Mouse (Mus musculus) CH12.LX (cell line): Measurements from ENCODE around the gene Oxa1l. TPM values are rescaled to one million over a fixed set of nuclear protein-coding genes. Genes with fewer than 3 reads are reported as not detected.

Experiments
- DNase-seq: peaks from one replicate; pipeline ENCODE4 v3.0.0-alpha.2; 2013; ENCODE audit errors: extremely low read depth
- H3K27ac ChIP-seq: 2 replicates; pipeline ENCODE4 v1.5.1; 2012; ENCODE audit warnings: low read depth, mild to moderate bottlenecking, control low read depth, moderate library complexity; ENCODE audit not compliant: insufficient read depth
- H3K27me3 ChIP-seq: replicated peaks from 2 replicates; pipeline ENCODE3; 2012; ENCODE audit warnings: inconsistent platforms
- H3K36me3 ChIP-seq, 2 experiments: replicated peaks in 1 of 2; 2 replicates each; pipeline versions ENCODE3 to v1.6.1; 2012; ENCODE audit warnings: inconsistent platforms in 1 of 2, low read length in 1 of 2, mild to moderate bottlenecking in 1 of 2, mixed read lengths in 1 of 2, moderate library complexity in 1 of 2; ENCODE audit not compliant: control insufficient read depth in 1 of 2, insufficient read depth in 1 of 2
- H3K4me1 ChIP-seq, 2 experiments: 2 replicates each; pipeline ENCODE4 v1.6.1; 2012; ENCODE audit warnings: inconsistent platforms in 1 of 2, moderate library complexity in 1 of 2; ENCODE audit not compliant: insufficient read depth in 2 of 2, control insufficient read depth in 1 of 2
- H3K4me2 ChIP-seq: 2 replicates; pipeline ENCODE4 v1.6.1; 2012; ENCODE audit warnings: low read depth, mild to moderate bottlenecking, control low read depth; ENCODE audit not compliant: poor library complexity, insufficient read depth, severe bottlenecking
- H3K4me3 ChIP-seq, 3 experiments: fragments of 150-350 bp in 1 of 3; sonication (generic) in 1 of 3; replicated peaks in 1 of 3; 2 replicates each; pipeline versions ENCODE3 to v1.5.1; 2011 to 2012; ENCODE audit warnings: low read depth in 2 of 3, low read length in 2 of 3, mild to moderate bottlenecking in 2 of 3, moderate library complexity in 2 of 3, control low read depth in 1 of 3, improper control_type of control experiment in 1 of 3, inconsistent platforms in 1 of 3, mixed read lengths in 1 of 3; ENCODE audit not compliant: poor library complexity in 1 of 3
- H3K79me2 ChIP-seq: replicated peaks from 2 replicates; pipeline ENCODE4 v1.6.1; 2012; ENCODE audit warnings: mild to moderate bottlenecking, moderate library complexity; ENCODE audit not compliant: control insufficient read depth, poor library complexity, insufficient read depth, severe bottlenecking; ENCODE audit errors: extremely low read depth
- H3K9ac ChIP-seq: 2 replicates; pipeline ENCODE4 v1.6.1; 2012; ENCODE audit warnings: low read depth, mild to moderate bottlenecking, control low read depth, moderate library complexity; ENCODE audit not compliant: insufficient read depth
- H3K9me3 ChIP-seq: replicated peaks from 2 replicates; pipeline ENCODE3; 2012; ENCODE audit warnings: low read length, inconsistent platforms, mixed read lengths
- BHLHE40 ChIP-seq: IDR thresholded peaks from 2 replicates; pipeline ENCODE4 v1.6.1; 2011; ENCODE audit warnings: mild to moderate bottlenecking, low read depth, low read length, improper control_type of control experiment
- ETS1 ChIP-seq: conservative IDR thresholded peaks from 2 replicates; pipeline ENCODE4 v1.6.1; 2012; ENCODE audit warnings: low read depth, mild to moderate bottlenecking, inconsistent platforms, low read length, improper control_type of control experiment, moderate library complexity
- KAT2A ChIP-seq: IDR thresholded peaks from 2 replicates; pipeline ENCODE4 v1.6.1; 2012; ENCODE audit warnings: low read length, improper control_type of control experiment, inconsistent platforms; ENCODE audit not compliant: insufficient replicate concordance
- MAFK ChIP-seq: IDR thresholded peaks from 2 replicates; pipeline ENCODE4 v1.6.1; 2011; ENCODE audit warnings: low read length, improper control_type of control experiment; ENCODE audit not compliant: insufficient replicate concordance
- MAZ ChIP-seq: IDR thresholded peaks from 2 replicates; pipeline ENCODE4 v1.6.1; 2012; ENCODE audit warnings: low read depth, mild to moderate bottlenecking, inconsistent platforms, low read length, improper control_type of control experiment, moderate library complexity
- MEF2A ChIP-seq: IDR thresholded peaks from 2 replicates; pipeline ENCODE4 v1.6.1; 2014; ENCODE audit warnings: low read depth, mild to moderate bottlenecking, inconsistent platforms, low read length, improper control_type of control experiment, borderline replicate concordance
- PAX5 ChIP-seq: IDR thresholded peaks from 2 replicates; pipeline ENCODE4 v1.6.1; 2012; ENCODE audit warnings: low read length, inconsistent platforms, mixed read lengths
- POLR2AphosphoS2 ChIP-seq: IDR thresholded peaks from 2 replicates; pipeline ENCODE4 v1.6.1; 2011; ENCODE audit warnings: low read depth, low read length, improper control_type of control experiment
- SIN3A ChIP-seq: IDR thresholded peaks from 2 replicates; pipeline ENCODE4 v1.6.1; 2012; ENCODE audit warnings: low read length, improper control_type of control experiment, inconsistent platforms
- TBP ChIP-seq: conservative IDR thresholded peaks from 2 replicates; pipeline ENCODE4 v1.6.1; 2011; ENCODE audit warnings: low read depth, low read length, improper control_type of control experiment
- TCF12 ChIP-seq: IDR thresholded peaks from 2 replicates; pipeline ENCODE4 v1.6.1; 2014; ENCODE audit warnings: low read depth, mild to moderate bottlenecking, inconsistent platforms, low read length, improper control_type of control experiment
- ZC3H11A ChIP-seq: IDR thresholded peaks from 2 replicates; pipeline ENCODE4 v1.6.1; 2012; ENCODE audit warnings: low read depth, mild to moderate bottlenecking, inconsistent platforms, low read length, improper control_type of control experiment
- ZMIZ1 ChIP-seq: IDR thresholded peaks from 2 replicates; pipeline ENCODE4 v1.6.1; 2012; ENCODE audit warnings: low read depth, mild to moderate bottlenecking, inconsistent platforms, low read length, improper control_type of control experiment
- ZNF384 ChIP-seq: IDR thresholded peaks from 2 replicates; pipeline ENCODE4 v1.6.1; 2012; ENCODE audit warnings: low read depth, low read length, improper control_type of control experiment, inconsistent platforms
- dilution Hi-C: fragments of 300-500 bp; cut with MboI; formaldehyde crosslinking; loops from 2 replicates; pipeline ENCODE4 v1.14.3; 2020; ENCODE audit warnings: low sequenced_read_pairs; ENCODE audit not compliant: extremely low pct_unique_long_range_greater_than_20kb, extremely low pct_ligation_motif_present
- in situ Hi-C: fragments of 300-500 bp; cut with MboI; formaldehyde crosslinking; loops from 3 replicates; pipeline ENCODE4 v1.14.3; 2019; ENCODE audit warnings: low sequenced_read_pairs, low pct_ligation_motif_present, low pct_unique_long_range_greater_than_20kb, mixed read lengths
- polyA plus RNA-seq: library from polyadenylated mRNA; unstranded; fragments of >175 nt; gene quantifications from 2 replicates; pipeline ENCODE4 v1.2.1, GENCODE M21; 2012; ENCODE audit warnings: low read depth; ENCODE audit not compliant: insufficient read length
- total RNA-seq, 2 experiments: library from RNA; depleted of rRNA; stranded (reverse); fragments of 300-350 nt in 1 of 2; fragments of >200 nt in 1 of 2; gene quantifications; 2 replicates each; pipeline ENCODE4 v1.2.3; 2012 to 2014

Gene Oxa1l
- total and polyA plus RNA-seq, 3 experiments, result 34.7 to 111 (median 38.8) TPM

DNA sequence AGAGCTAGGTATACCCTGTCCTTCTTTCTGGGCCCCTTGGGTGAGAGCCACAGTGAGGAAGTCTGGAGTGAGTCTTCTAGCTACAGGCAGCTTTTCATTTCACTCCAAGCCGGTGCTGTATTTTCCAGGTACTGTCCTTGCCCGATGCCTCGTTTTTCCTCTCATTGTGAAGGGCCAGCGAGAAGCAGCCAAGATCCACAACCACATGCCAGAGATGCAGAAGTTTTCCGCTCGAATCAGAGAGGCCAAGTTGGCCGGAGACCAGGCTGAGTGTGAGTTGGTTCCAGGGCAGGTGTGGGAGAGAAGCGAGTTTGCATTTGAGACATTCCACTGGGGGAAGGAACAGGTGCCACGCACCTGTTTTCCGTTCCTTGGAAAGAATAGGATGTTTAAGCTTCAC is 5.9 kb downstream of the Oxa1l start:
- dilution Hi-C loops (no loop called here), in situ Hi-C loops (loop anchor here (5.0 kb wide), 1 partner anchor 36 kb away; no protein-coding TSS in a partner anchor)

DNA sequence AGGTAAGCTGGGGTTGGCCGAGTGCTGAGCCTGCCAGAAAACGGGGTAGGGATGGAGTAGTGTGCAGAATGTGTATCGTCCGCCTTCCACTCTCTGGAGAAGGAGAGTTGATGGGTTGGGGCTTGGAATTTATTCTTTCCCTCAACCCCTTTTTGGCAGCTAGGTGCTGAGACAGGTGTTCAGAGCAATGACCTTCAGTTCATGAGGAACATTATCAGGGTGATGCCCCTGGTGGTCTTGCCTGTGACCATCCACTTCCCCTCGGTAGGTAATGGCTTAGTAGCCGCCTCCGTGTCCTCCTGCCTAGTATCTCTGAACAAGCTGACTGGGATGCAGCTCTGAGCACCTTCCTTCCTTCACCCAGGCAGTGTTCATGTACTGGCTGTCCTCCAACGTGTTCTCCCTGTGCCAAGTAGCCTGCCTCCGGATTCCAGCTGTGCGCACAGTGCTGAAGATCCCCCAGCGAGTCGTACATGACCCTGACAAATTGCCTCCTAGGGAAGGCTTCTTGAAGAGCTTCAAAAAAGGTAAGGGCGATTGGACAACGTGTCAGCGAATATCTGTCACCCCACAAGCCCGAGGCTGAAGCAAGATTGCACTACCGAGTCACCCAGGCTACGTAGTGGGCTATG is 6.9 kb downstream of the Oxa1l start:
- Histone ChIP-seq H3K9ac (no peak overlapping the region), H3K27ac (no peak overlapping the region), H3K4me2 (no peak overlapping the region)
- dilution Hi-C loops, result no loop called here
- TF ChIP-seq POLR2AphosphoS2 (peak; percentile 67; the same call in 1 of the 2 replicates), MAFK (no peak)
- TF ChIP-seq, all 38 proteins: peak for 1
- in situ Hi-C loops, result loop anchor here (5.0 kb wide), 1 partner anchor 35 kb away; no protein-coding TSS in a partner anchor
- no peak for DNase-seq
- Histone ChIP-seq H3K79me2 (peaks cover 5% of the 10 kb centered on the region; the same call in 1 of the 2 replicates), H3K9me3 (peaks cover 7% of the 10 kb centered on the region), H3K4me1 (peaks cover 0 to 12% of the 10 kb centered on the region in 2 experiments; a peak in 1 of 4 replicates), H3K27me3 (no peaks in the 10 kb centered on the region), H3K36me3 (peaks cover 71 to 87% of the 10 kb centered on the region in 2 experiments), H3K4me3 (no peak overlapping the region)

More for the DNA sequence above, 5.9 kb downstream of the Oxa1l start:
- TF ChIP-seq ZMIZ1, result no peak
- TF ChIP-seq ZNF384, result no peak
- TF ChIP-seq PAX5, result no peak
- TF ChIP-seq SIN3A, result no peak
- Histone ChIP-seq H3K4me1 (peaks cover 2 to 15% of the 10 kb centered on the region in 2 experiments; a peak in 1 of 4 replicates), H3K9ac (no peak overlapping the region), H3K4me3 (no peak overlapping the region), H3K4me2 (no peak overlapping the region), H3K36me3 (peaks cover 65 to 81% of the 10 kb centered on the region in 2 experiments), H3K27me3 (no peaks in the 10 kb centered on the region), H3K79me2 (peaks cover 14% of the 10 kb centered on the region), H3K9me3 (peaks cover 6% of the 10 kb centered on the region), H3K27ac (no peak overlapping the region)
- no peak for DNase-seq

DNA sequence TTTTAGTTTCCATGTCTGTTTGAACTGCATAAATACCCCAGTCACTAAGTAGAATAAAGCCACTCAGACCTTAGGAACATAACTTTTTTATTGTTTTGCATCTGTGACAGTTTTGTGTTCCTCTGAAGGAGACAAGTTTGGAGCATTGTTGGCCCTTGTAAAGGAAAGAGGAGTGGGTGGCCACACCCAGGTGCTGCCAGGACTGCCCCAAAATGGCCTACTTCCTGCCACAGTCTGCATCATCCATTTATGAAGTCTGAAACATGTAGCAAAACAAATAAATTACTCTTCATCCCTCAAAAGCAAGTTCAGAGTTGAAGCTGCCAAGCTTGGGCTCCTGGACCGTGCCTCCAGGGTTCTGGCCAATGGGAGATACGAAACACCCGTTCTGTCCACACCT is 8.7 kb downstream of the Oxa1l start:
- TF ChIP-seq BHLHE40 (no peak), MAZ (no peak), ETS1 (no peak), KAT2A (no peak), ZMIZ1 (no peak), TBP (no peak), MEF2A (no peak), ZC3H11A (no peak), TCF12 (no peak)
- Histone ChIP-seq H3K9ac (no peak overlapping the region), H3K4me3 (no peak overlapping the region), H3K4me2 (no peak overlapping the region), H3K27ac (no peak overlapping the region), H3K4me1 (peaks cover 0 to 3% of the 10 kb centered on the region in 2 experiments; a peak in 1 of 4 replicates), H3K27me3 (no peaks in the 10 kb centered on the region), H3K36me3 (peaks cover 79 to 87% of the 10 kb centered on the region in 2 experiments), H3K9me3 (peaks cover 7% of the 10 kb centered on the region), H3K79me2 (no peaks in the 10 kb centered on the region)
- in situ Hi-C loops (loop anchor here (5.0 kb wide), 1 partner anchor 33 kb away; no protein-coding TSS in a partner anchor), dilution Hi-C loops (no loop called here)
- no peak for DNase-seq
